Mouse (Mus musculus) ES-Bruce4 (cell line): ENCODE results near the gene Hfe2. TPM values are rescaled to one million over a fixed set of nuclear protein-coding genes. Genes with fewer than 3 reads are reported as not detected.

ENCODE experiments used
- H3K27ac ChIP-seq: 2 replicates; pipeline ENCODE4 v1.5.1; 2012; ENCODE audit warnings: low read length, inconsistent platforms; ENCODE audit not compliant: insufficient read depth
- H3K27me3 ChIP-seq: 2 replicates; pipeline ENCODE4 v1.6.1; 2012; ENCODE audit warnings: mild to moderate bottlenecking, low read length, inconsistent platforms; ENCODE audit not compliant: control insufficient read depth, poor library complexity, insufficient read depth, severe bottlenecking
- H3K36me3 ChIP-seq: 2 replicates; pipeline ENCODE4 v1.6.1; 2012; ENCODE audit warnings: inconsistent platforms, mild to moderate bottlenecking, low read length, moderate library complexity; ENCODE audit not compliant: control insufficient read depth, poor library complexity, insufficient read depth, severe bottlenecking
- H3K4me1 ChIP-seq: one replicate; pipeline ENCODE4 v1.8.1; 2011; ENCODE audit warnings: low read length; ENCODE audit not compliant: control insufficient read depth, insufficient read depth
- H3K4me3 ChIP-seq: 2 replicates; pipeline ENCODE4 v1.5.1; 2011; ENCODE audit warnings: low read depth, mild to moderate bottlenecking, low read length
- H3K9ac ChIP-seq: 2 replicates; pipeline ENCODE4 v1.6.1; 2012; ENCODE audit warnings: low read depth, mild to moderate bottlenecking, inconsistent platforms; ENCODE audit not compliant: poor library complexity, severe bottlenecking
- H3K9me3 ChIP-seq: replicated peaks from 2 replicates; pipeline ENCODE4 v1.6.1; 2012; ENCODE audit warnings: mild to moderate bottlenecking, low read length, inconsistent platforms; ENCODE audit not compliant: control insufficient read depth, poor library complexity, insufficient read depth, severe bottlenecking
- CTCF ChIP-seq: IDR thresholded peaks from one replicate; pipeline ENCODE4 v1.8.1; 2011; ENCODE audit warnings: low read depth, low read length
- EP300 ChIP-seq: IDR thresholded peaks from 2 replicates; pipeline ENCODE4 v1.6.1; 2011; ENCODE audit warnings: low read depth, low read length; ENCODE audit not compliant: insufficient read depth
- POLR2A ChIP-seq: IDR thresholded peaks from one replicate; pipeline ENCODE4 v1.8.1; 2011; ENCODE audit warnings: low read length; ENCODE audit not compliant: insufficient read depth
- polyA plus RNA-seq: library from polyadenylated mRNA; stranded (reverse); fragments of >200 nt; gene quantifications from 2 replicates; pipeline ENCODE4 v1.2.4, GENCODE M21; 2011; ENCODE audit warnings: low read depth; ENCODE audit not compliant: missing spikeins, insufficient read depth, insufficient read length

Hfe2 gene
- polyA plus RNA-seq, 1 experiment, result 0.88 TPM

- H3K4me3 ChIP-seq, result peak overlapping the region; percentile 98
- peak overlapping the region; percentile 96 for H3K9ac ChIP-seq
- H3K9me3 ChIP-seq, result no peaks in the 10 kb centered on the region; the same call in 1 of the 2 replicates
- H3K36me3 ChIP-seq, result no peaks in the 10 kb centered on the region
- no peaks in the 10 kb centered on the region for H3K4me1 ChIP-seq
- peak overlapping the region; percentile 58 for H3K27ac ChIP-seq
- no peaks in the 10 kb centered on the region for H3K27me3 ChIP-seq
- TF ChIP-seq CTCF (no peak), EP300 (no peak), POLR2A (no peak)
Observed at GRCm38 (mm10) chr3:96499481-96500288, 25.3 kb upstream of the Hfe2 start.

- TF ChIP-seq EP300, result no peak
- TF ChIP-seq POLR2A, result no peak
- TF ChIP-seq CTCF, result no peak
- no peaks in the 10 kb centered on the region for H3K27me3 ChIP-seq
- H3K4me1 ChIP-seq, result no peaks in the 10 kb centered on the region
- peak overlapping the region; percentile 98 for H3K4me3 ChIP-seq
- peak overlapping the region; percentile 58; the same call in 1 of the 2 replicates for H3K27ac ChIP-seq
- no peaks in the 10 kb centered on the region for H3K9me3 ChIP-seq
- H3K36me3 ChIP-seq, result no peaks in the 10 kb centered on the region
- H3K9ac ChIP-seq, result peak overlapping the region; percentile 96
Observed at GRCm38 (mm10) chr3:96500289-96500621, 24.7 kb upstream of the Hfe2 start.

GRCm38 (mm10) chr3:96500691-96501265, 24.2 kb upstream of the Hfe2 start:
- TF ChIP-seq CTCF (no peak), EP300 (0 out of 2 replicates have a peak, but pooled peaks have one; percentile 38), POLR2A (no peak)
- peak overlapping the region; percentile 86 for H3K27ac ChIP-seq
- H3K4me1 ChIP-seq, result no peaks in the 10 kb centered on the region
- peak overlapping the region; percentile 98 for H3K4me3 ChIP-seq
- H3K27me3 ChIP-seq, result no peaks in the 10 kb centered on the region
- peak overlapping the region; percentile 96 for H3K9ac ChIP-seq
- H3K9me3 ChIP-seq, result no peaks in the 10 kb centered on the region
- no peaks in the 10 kb centered on the region for H3K36me3 ChIP-seq

GRCm38 (mm10) chr3:96501391-96502115, 23.4 kb upstream of the Hfe2 start:
- Histone ChIP-seq H3K27me3 (no peaks in the 10 kb centered on the region), H3K9ac (peak overlapping the region; percentile 96), H3K36me3 (no peaks in the 10 kb centered on the region), H3K27ac (peak overlapping the region; percentile 63), H3K4me1 (no peaks in the 10 kb centered on the region), H3K4me3 (peak overlapping the region; percentile 81), H3K9me3 (no peaks in the 10 kb centered on the region)
- no peak for TF ChIP-seq EP300
- TF ChIP-seq POLR2A, result no peak
- no peak for TF ChIP-seq CTCF

GRCm38 (mm10) chr3:96502181-96503082, 22.5 kb upstream of the Hfe2 start:
- H3K27ac ChIP-seq, result peak overlapping the region; percentile 63
- H3K36me3 ChIP-seq, result no peaks in the 10 kb centered on the region
- H3K9me3 ChIP-seq, result no peaks in the 10 kb centered on the region
- TF ChIP-seq CTCF (no peak), POLR2A (no peak), EP300 (no peak)
- H3K9ac ChIP-seq, result peak overlapping the region; percentile 81
- H3K4me3 ChIP-seq, result peak overlapping the region; percentile 81
- no peaks in the 10 kb centered on the region for H3K27me3 ChIP-seq
- no peaks in the 10 kb centered on the region for H3K4me1 ChIP-seq
